Mouse (Mus musculus): ENCODE results near the gene Tspan1. TPM values are rescaled to one million over a fixed set of nuclear protein-coding genes. Genes with fewer than 3 reads are reported as not detected.

The Tspan1 gene
- 0.05 TPM in 1 of 2 replicates, not detected in the other for polyA plus RNA-seq (2012; rRNA removed)

DNA sequence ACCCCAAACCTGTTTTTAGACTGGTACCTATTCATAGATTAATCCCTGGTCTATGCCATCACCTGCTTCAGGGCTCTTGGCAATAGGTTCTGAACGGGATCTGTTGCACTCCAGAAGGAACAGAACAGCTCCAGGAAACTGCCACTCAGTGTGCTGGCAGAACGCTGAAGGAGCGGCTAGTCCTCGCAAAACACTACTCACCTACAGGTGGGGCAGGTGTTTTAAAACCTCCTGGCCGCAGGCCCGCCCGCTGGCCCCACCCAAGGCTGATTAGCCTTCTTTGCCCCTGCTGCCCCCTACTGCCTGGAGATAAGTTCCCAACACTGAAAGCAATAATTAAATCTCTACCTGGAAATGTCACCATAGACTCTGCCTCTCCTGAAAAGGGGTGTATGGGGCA is at the start of gene Tspan1:
Gene Tspan1, minus strand, starts transcription at position 198 of the 400 bp plus-strand sequence.

GRCm38 (mm10) chr4:116173072-116173471 is 5.7 kb upstream of the Tspan1 start, which contains the start of the genes 1700042G07Rik and Gm49337:
1700042G07Rik (plus strand) TSS chr4:116173372.
Gm49337 (plus strand) TSS chr4:116173384.

GRCm38 (mm10) chr4:116151238-116151637 is 16.2 kb downstream of the Tspan1 start, which contains the start of gene Lurap1:
Lurap1 (minus strand) TSS chr4:116151338.

GRCm38 (mm10) chr4:116123602-116124519 is 43.5 kb downstream of the Tspan1 start, which contains the start of the genes Rad54l and Pomgnt1:
Rad54l (minus strand) TSS chr4:116123690.
Pomgnt1 (plus strand) TSS chr4:116123840.

Other genes starting within 250 kb of the Tspan1 start
- 5.4 and 9.1 TPM in 2 replicates for gene Dmbx1, start 227.7 kb downstream of the Tspan1 start, polyA plus RNA-seq (2012; rRNA removed)
- 2.7 TPM in 2 replicates for gene Faah, start 149.7 kb downstream of the Tspan1 start, polyA plus RNA-seq (2012; rRNA removed)
- 9.7 and 13.1 TPM in 2 replicates for gene Nsun4, start 113.7 kb downstream of the Tspan1 start, polyA plus RNA-seq (2012; rRNA removed)
- gene Uqcrh, start 92.5 kb downstream of the Tspan1 start, polyA plus RNA-seq (2012; rRNA removed), result 542 and 729 TPM in 2 replicates
- gene Lrrc41, start 92.3 kb downstream of the Tspan1 start, polyA plus RNA-seq (2012; rRNA removed), result 26.9 and 41.3 TPM in 2 replicates
- 34.7 and 37.0 TPM in 2 replicates for gene Rad54l, start 43.9 kb downstream of the Tspan1 start, polyA plus RNA-seq (2012; rRNA removed)
- gene Pomgnt1, start 43.8 kb downstream of the Tspan1 start, polyA plus RNA-seq (2012; rRNA removed), result 42.6 and 61.4 TPM in 2 replicates
- 0.97 and 1.1 TPM in 2 replicates for gene Lurap1, start 16.3 kb downstream of the Tspan1 start, polyA plus RNA-seq (2012; rRNA removed)
- gene 1700042G07Rik, start 5.8 kb upstream of the Tspan1 start, polyA plus RNA-seq (2012; rRNA removed), result not detected in 2 replicates
- gene Gm49337, start 5.8 kb upstream of the Tspan1 start, polyA plus RNA-seq (2012; rRNA removed), result not detected in 2 replicates
- gene Pik3r3, start 54.0 kb upstream of the Tspan1 start, polyA plus RNA-seq (2012; rRNA removed), result 65.3 and 79.7 TPM in 2 replicates